Mouse (Mus musculus) embryonic facial prominence, embryonic 15.5 days (tissue): ENCODE results near the gene Bsg. TPM values are rescaled to one million over a fixed set of nuclear protein-coding genes. Genes with fewer than 3 reads are reported as not detected.
A peak's percentile ranks its signal among the peaks of the same experiment; 100 is the strongest.
"Not testable (repeated sequence)": the region's sequence is repeated elsewhere in the genome, so short reads cannot be mapped to it uniquely, and the experiment has no call there.

Experiments used
- ATAC-seq: fragments of 200-750 bp; cut with Nextera tagmentation; 2 replicates; pipeline ENCODE4 v1.8.0; 2017; ENCODE audit warnings: low read depth, moderate TSS enrichment; ENCODE audit not compliant: insufficient number of reproducible peaks, low FRiP score, low TSS enrichment
- H3K27ac ChIP-seq: fragments of 300-500 bp; sonication (generic); replicated peaks from 2 replicates; pipeline ENCODE4 v1.5.1; 2015; ENCODE audit warnings: mild to moderate bottlenecking, inconsistent platforms
- H3K27me3 ChIP-seq: fragments of 300-500 bp; sonication (generic); 2 replicates; pipeline ENCODE4 v1.6.1; 2015; ENCODE audit warnings: inconsistent platforms
- H3K36me3 ChIP-seq: fragments of 300-500 bp; sonication (generic); 2 replicates; pipeline ENCODE4 v1.6.1; 2015; ENCODE audit warnings: mild to moderate bottlenecking, inconsistent platforms
- H3K4me1 ChIP-seq: fragments of 300-500 bp; sonication (generic); 2 replicates; pipeline ENCODE4 v1.6.1; 2015; ENCODE audit warnings: inconsistent platforms
- H3K4me2 ChIP-seq: fragments of 300-500 bp; sonication (generic); replicated peaks from 2 replicates; pipeline ENCODE4 v1.6.1; 2015; ENCODE audit warnings: mild to moderate bottlenecking, inconsistent platforms
- H3K4me3 ChIP-seq: fragments of 300-500 bp; sonication (generic); replicated peaks from 2 replicates; pipeline ENCODE4 v1.5.1; 2015; ENCODE audit warnings: mild to moderate bottlenecking, inconsistent platforms
- H3K9ac ChIP-seq: fragments of 300-500 bp; sonication (generic); 2 replicates; pipeline ENCODE4 v1.6.1; 2015; ENCODE audit warnings: inconsistent platforms
- H3K9me3 ChIP-seq: fragments of 300-500 bp; sonication (generic); replicated peaks from 2 replicates; pipeline ENCODE4 v1.6.1; 2016; ENCODE audit warnings: inconsistent platforms
- WGBS: fragments of 180-500 bp; shearing (Covaris S2); methylation state at CpG from one replicate; pipeline ENCODE4 v1.1.7; 2015; 5-methylcytosine and 5-hydroxymethylcytosine counted together
- polyA plus RNA-seq: library from polyadenylated mRNA; unstranded; fragments of >200 nt; fragmentation: Nextera tagmentation; extraction: Ambion mirVana; gene quantifications from 2 replicates; pipeline ENCODE4 v1.2.1, GENCODE M21; 2015

Bsg gene
- polyA plus RNA-seq, 1 experiment from 2014 or later = 902 TPM

- H3K9ac ChIP-seq = no peak overlapping the region
- WGBS = 54% methylated on average over 13 of the region's 13 CpGs
- H3K4me1 ChIP-seq = peaks cover 17% of the 10 kb centered on the region
- no peak overlapping the region for H3K4me3 ChIP-seq
- no peak for ATAC-seq
- H3K27ac ChIP-seq = peak overlapping the region; percentile 44
- no peaks in the 10 kb centered on the region for H3K9me3 ChIP-seq
- H3K27me3 ChIP-seq = no peaks in the 10 kb centered on the region
- H3K4me2 ChIP-seq = no peak overlapping the region; the same call in 1 of the 2 replicates
- H3K36me3 ChIP-seq = no peaks in the 10 kb centered on the region
Measured at GRCm38 (mm10) chr10:79695231-79696128, 8.8 kb upstream of the Bsg start.

- H3K27me3 ChIP-seq = no peaks in the 10 kb centered on the region
- WGBS = 22% methylated on average over 9 of the region's 9 CpGs
- H3K36me3 ChIP-seq = no peaks in the 10 kb centered on the region
- H3K9ac ChIP-seq = no peak overlapping the region
- ATAC-seq = no peak
- no peak overlapping the region for H3K4me3 ChIP-seq
- H3K27ac ChIP-seq = peak overlapping the region; percentile 44
- no peak overlapping the region; the same call in 1 of the 2 replicates for H3K4me2 ChIP-seq
- peaks cover 20% of the 10 kb centered on the region for H3K4me1 ChIP-seq
- H3K9me3 ChIP-seq = no peaks in the 10 kb centered on the region
Measured at GRCm38 (mm10) chr10:79696129-79696651, 8.1 kb upstream of the Bsg start.

GRCm38 (mm10) chr10:79697916-79698315 is 6.4 kb upstream of the Bsg start:
- no peak for ATAC-seq
- Histone ChIP-seq H3K9me3 (no peaks in the 10 kb centered on the region), H3K4me1 (peaks cover 26% of the 10 kb centered on the region), H3K36me3 (no peaks in the 10 kb centered on the region), H3K4me2 (no peak overlapping the region), H3K27me3 (no peaks in the 10 kb centered on the region), H3K9ac (no peak overlapping the region), H3K27ac (no peak overlapping the region), H3K4me3 (no peak overlapping the region)
- 77% methylated on average over 6 of the region's 6 CpGs for WGBS

GRCm38 (mm10) chr10:79698459-79698858 is 5.8 kb upstream of the Bsg start:
- H3K36me3 ChIP-seq = no peaks in the 10 kb centered on the region
- no peak overlapping the region for H3K9ac ChIP-seq
- no peaks in the 10 kb centered on the region for H3K9me3 ChIP-seq
- no peak for ATAC-seq
- no peak overlapping the region for H3K4me2 ChIP-seq
- no peaks in the 10 kb centered on the region for H3K27me3 ChIP-seq
- no peak overlapping the region for H3K4me3 ChIP-seq
- 90% methylated on average over 6 of the region's 6 CpGs for WGBS
- no peak overlapping the region for H3K27ac ChIP-seq
- peaks cover 26% of the 10 kb centered on the region for H3K4me1 ChIP-seq

- H3K27ac ChIP-seq = peak overlapping the region; percentile 55; the same call in 1 of the 2 replicates
- no peak for ATAC-seq
- H3K4me1 ChIP-seq = peaks cover 30% of the 10 kb centered on the region
- H3K4me3 ChIP-seq = no peak overlapping the region
- no peak overlapping the region for H3K4me2 ChIP-seq
- 35% methylated on average over 7 of the region's 7 CpGs for WGBS
- H3K36me3 ChIP-seq = no peaks in the 10 kb centered on the region
- no peaks in the 10 kb centered on the region for H3K9me3 ChIP-seq
- H3K27me3 ChIP-seq = no peaks in the 10 kb centered on the region
- peak overlapping the region; percentile 1; the same call in 1 of the 2 replicates for H3K9ac ChIP-seq
Measured at GRCm38 (mm10) chr10:79700676-79701075, 3.6 kb upstream of the Bsg start.

GRCm38 (mm10) chr10:79701443-79702129 is 2.7 kb upstream of the Bsg start:
- Histone ChIP-seq H3K9me3 (no peaks in the 10 kb centered on the region), H3K4me3 (no peak overlapping the region), H3K27me3 (no peaks in the 10 kb centered on the region), H3K4me1 (peaks cover 32% of the 10 kb centered on the region), H3K27ac (peak overlapping the region; percentile 55; the same call in 1 of the 2 replicates), H3K4me2 (no peak overlapping the region), H3K9ac (no peak overlapping the region), H3K36me3 (no peaks in the 10 kb centered on the region)
- no peak for ATAC-seq
- WGBS = 44% methylated on average over 10 of the region's 10 CpGs

DNA sequence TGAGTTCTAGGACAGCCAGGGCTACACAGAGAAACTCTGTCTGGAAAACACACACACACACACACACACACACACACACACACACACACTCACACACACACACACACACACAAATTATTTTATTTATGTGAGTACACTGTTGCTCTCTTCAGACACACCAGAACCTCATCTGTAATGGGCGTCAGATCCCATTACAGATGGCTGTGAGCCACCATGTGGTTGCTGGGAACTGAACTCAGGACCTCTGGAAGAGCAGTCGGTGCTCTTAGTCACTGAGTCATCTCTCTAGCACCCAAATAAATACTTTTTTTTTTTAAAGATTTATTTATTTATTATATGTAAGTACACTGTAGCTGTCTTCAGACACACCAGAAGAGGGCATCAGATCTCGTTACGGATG is 1.3 kb upstream of the Bsg start:
- peaks cover 42% of the 10 kb centered on the region for H3K4me1 ChIP-seq
- 85% methylated on average over 4 of the region's 4 CpGs for WGBS
- H3K4me2 ChIP-seq, H3K27me3 ChIP-seq, H3K27ac ChIP-seq, H3K36me3 ChIP-seq, H3K4me3 ChIP-seq, H3K9ac ChIP-seq, H3K9me3 ChIP-seq, ATAC-seq: not testable (repeated sequence)

- H3K4me3 ChIP-seq = peak overlapping the region; percentile 83
- peak overlapping the region; percentile 78 for H3K4me2 ChIP-seq
- 76% methylated on average over 10 of the region's 10 CpGs for WGBS
- no peak overlapping the region for H3K9ac ChIP-seq
- H3K4me1 ChIP-seq = peaks cover 42% of the 10 kb centered on the region
- ATAC-seq = no peak
- no peaks in the 10 kb centered on the region for H3K27me3 ChIP-seq
- 0 out of 2 replicates have a peak, but pooled peaks cover 6% of the 10 kb centered on the region for H3K36me3 ChIP-seq
- H3K9me3 ChIP-seq = no peaks in the 10 kb centered on the region
- no peak overlapping the region; the same call in 1 of the 2 replicates for H3K27ac ChIP-seq
Measured at GRCm38 (mm10) chr10:79703541-79703940, 750 bp upstream of the Bsg start.

DNA sequence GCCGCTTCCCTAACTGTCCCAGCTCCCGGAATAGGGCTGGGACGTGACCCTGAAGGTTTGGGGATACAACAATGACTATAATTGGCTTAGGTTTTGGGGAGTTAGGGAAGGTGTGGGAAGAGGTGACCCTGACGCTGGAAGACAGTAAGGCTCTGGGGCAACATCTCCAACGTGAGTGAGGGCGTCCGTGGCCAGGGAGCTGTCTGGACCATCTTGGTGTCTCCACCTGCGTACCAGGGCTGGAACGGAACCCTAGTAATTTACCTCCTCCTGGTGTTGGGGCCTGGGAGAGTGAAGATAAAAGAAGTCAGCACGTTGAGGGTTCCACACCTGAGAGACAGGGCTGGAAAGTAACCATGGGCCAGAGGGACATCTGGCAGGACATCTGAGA is 674 bp downstream of the Bsg start:
- Histone ChIP-seq H3K9ac (peak overlapping the region; percentile 99), H3K9me3 (no peaks in the 10 kb centered on the region), H3K4me3 (peak overlapping the region; percentile 83), H3K4me1 (peaks cover 42% of the 10 kb centered on the region), H3K36me3 (peaks cover 20% of the 10 kb centered on the region), H3K27ac (peak overlapping the region; percentile 81; the same call in 1 of the 2 replicates), H3K27me3 (no peaks in the 10 kb centered on the region), H3K4me2 (peak overlapping the region; percentile 78)
- no peak for ATAC-seq
- 6% methylated on average over 10 of the region's 10 CpGs for WGBS

GRCm38 (mm10) chr10:79705951-79706350 is 1.7 kb downstream of the Bsg start:
- Histone ChIP-seq H3K27ac (0 out of 2 replicates have a peak overlapping the region, but pooled peaks have one; percentile 1), H3K27me3 (no peaks in the 10 kb centered on the region), H3K36me3 (peaks cover 30% of the 10 kb centered on the region), H3K4me1 (peaks cover 41% of the 10 kb centered on the region), H3K4me3 (peak overlapping the region; percentile 83), H3K9ac (0 out of 2 replicates have a peak overlapping the region, but pooled peaks have one; percentile 99), H3K9me3 (no peaks in the 10 kb centered on the region), H3K4me2 (peak overlapping the region; percentile 78)
- 77% methylated on average over 5 of the region's 5 CpGs for WGBS
- no peak for ATAC-seq
